Mouse (Mus musculus): ENCODE data around the gene Layn. TPM values are rescaled to one million over a fixed set of nuclear protein-coding genes. Genes with fewer than 3 reads are reported as not detected.

The Layn gene
- polyA plus RNA-seq, 1 experiment: 5.2 TPM

DNA sequence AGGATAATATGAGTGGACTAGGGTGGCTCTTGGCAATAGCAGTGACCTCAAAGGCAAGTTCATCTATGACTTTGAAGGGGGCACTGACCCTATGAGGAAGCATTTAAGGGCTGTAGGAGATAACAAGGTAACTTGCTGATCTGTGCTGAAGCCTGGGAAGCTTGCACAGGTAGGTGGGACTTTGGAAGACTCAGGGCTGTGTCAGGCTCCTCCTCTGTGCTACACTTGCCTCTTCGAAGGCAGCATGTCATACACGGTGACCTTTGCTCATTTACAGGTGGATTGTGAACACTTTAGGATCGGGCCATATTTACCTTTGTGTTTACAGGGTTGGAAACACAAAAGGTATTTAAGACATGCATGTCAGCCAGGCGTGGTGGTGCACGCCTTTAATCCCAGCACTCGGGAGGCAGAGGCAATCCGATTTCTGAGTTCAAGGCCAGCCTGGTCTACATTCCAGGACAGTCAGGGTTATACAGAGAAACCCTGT is 35.4 kb downstream of the Layn start:
- Histone ChIP-seq H3K4me3 (ENCODE audit: insufficient read depth, low read length) (no peak overlapping the region), H3K4me1 (ENCODE audit: control insufficient read depth, insufficient read depth, low read length) (no peaks in the 10 kb centered on the region), H3K27ac (ENCODE audit: insufficient read depth, low read length) (no peak overlapping the region)
- no peak for TF ChIP-seq CTCF (IDR thresholded peaks at IDR 0.05; ENCODE audit: extremely low read depth, insufficient read depth, low read length)
- TF ChIP-seq POLR2A (IDR thresholded peaks at IDR 0.05; ENCODE audit: extremely low read depth, insufficient read depth, low read length): no peak

- no peak overlapping the region for H3K4me3 ChIP-seq (ENCODE audit: insufficient read depth, low read length)
- TF ChIP-seq CTCF (IDR thresholded peaks at IDR 0.05; ENCODE audit: extremely low read depth, insufficient read depth, low read length): no peak
- no peak for TF ChIP-seq POLR2A (IDR thresholded peaks at IDR 0.05; ENCODE audit: extremely low read depth, insufficient read depth, low read length)
- H3K4me1 ChIP-seq (ENCODE audit: control insufficient read depth, insufficient read depth, low read length): no peaks in the 10 kb centered on the region
- no peak overlapping the region for H3K27ac ChIP-seq (ENCODE audit: insufficient read depth, low read length)
Observed at GRCm38 (mm10) chr9:51032785-51033529, 43.9 kb downstream of the Layn start.

DNA sequence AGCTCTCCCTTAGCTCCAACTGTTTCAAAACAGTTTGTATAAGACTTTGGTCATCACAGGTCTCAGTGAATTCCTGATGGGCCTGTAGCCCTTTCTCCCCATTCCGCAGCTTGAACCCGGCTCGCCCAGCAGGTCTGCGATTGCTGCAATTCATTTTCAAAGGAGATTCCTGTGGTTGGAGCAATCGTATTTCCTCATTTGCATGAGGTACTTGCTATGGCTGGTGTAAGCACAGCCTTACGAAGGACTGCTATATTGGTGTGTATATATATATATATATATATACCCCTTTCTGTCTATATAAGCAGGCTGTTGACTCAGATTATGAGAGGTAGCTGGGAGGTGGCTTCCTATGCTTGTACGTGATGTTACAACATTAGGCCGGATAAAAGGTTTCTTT is 44.6 kb downstream of the Layn start:
- Histone ChIP-seq H3K4me1 (ENCODE audit: control insufficient read depth, insufficient read depth, low read length) (no peaks in the 10 kb centered on the region), H3K4me3 (ENCODE audit: insufficient read depth, low read length) (no peak overlapping the region), H3K27ac (ENCODE audit: insufficient read depth, low read length) (no peak overlapping the region)
- TF ChIP-seq CTCF (IDR thresholded peaks at IDR 0.05; ENCODE audit: extremely low read depth, insufficient read depth, low read length) (no peak), POLR2A (IDR thresholded peaks at IDR 0.05; ENCODE audit: extremely low read depth, insufficient read depth, low read length) (no peak)

DNA sequence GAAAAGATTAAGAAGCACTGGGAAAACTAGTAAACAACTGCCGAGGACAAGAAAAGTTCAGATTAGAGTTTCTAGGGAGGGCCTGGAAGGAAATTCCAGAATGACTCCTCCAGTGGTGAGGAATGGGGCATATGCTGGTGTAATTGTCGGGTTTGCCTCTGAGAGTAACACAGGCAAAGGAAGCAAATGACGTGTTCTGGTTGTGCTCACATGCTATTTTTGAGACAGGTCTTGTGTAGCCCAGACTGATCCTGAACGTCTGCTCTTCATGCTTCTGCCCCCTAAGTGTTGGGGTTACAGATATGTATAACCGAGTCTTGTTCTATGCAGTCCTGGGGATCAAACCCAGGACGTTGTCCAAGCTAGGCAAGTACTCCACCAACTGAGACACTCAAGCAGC is 45.3 kb downstream of the Layn start:
- H3K4me3 ChIP-seq (ENCODE audit: insufficient read depth, low read length): no peak overlapping the region
- H3K4me1 ChIP-seq (ENCODE audit: control insufficient read depth, insufficient read depth, low read length): no peaks in the 10 kb centered on the region
- H3K27ac ChIP-seq (ENCODE audit: insufficient read depth, low read length): no peak overlapping the region
- no peak for TF ChIP-seq CTCF (IDR thresholded peaks at IDR 0.05; ENCODE audit: extremely low read depth, insufficient read depth, low read length)
- no peak for TF ChIP-seq POLR2A (IDR thresholded peaks at IDR 0.05; ENCODE audit: extremely low read depth, insufficient read depth, low read length)

GRCm38 (mm10) chr9:51030147-51030546 is 46.7 kb downstream of the Layn start:
- Histone ChIP-seq H3K4me3 (ENCODE audit: insufficient read depth, low read length) (no peak overlapping the region), H3K4me1 (ENCODE audit: control insufficient read depth, insufficient read depth, low read length) (no peaks in the 10 kb centered on the region), H3K27ac (ENCODE audit: insufficient read depth, low read length) (no peak overlapping the region)
- TF ChIP-seq POLR2A (IDR thresholded peaks at IDR 0.05; ENCODE audit: extremely low read depth, insufficient read depth, low read length) (no peak), CTCF (IDR thresholded peaks at IDR 0.05; ENCODE audit: extremely low read depth, insufficient read depth, low read length) (no peak)

DNA sequence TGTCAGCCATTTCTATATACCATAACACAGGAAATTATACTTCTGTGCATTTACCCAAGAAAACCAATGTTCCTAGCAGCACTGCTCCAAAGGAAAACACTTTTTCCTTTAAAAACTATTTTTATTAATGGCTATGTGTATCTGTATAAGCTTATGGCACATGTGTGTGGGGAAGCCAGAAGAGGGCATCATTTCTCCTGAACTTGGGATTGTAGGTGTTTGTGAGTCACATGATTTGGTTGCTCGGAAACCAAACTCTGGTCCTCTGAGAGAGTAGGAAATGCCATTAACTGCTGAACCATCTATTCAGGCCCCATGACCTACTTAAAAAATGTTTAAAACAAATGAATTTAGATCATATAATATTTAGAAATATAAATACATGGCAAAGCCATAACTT is 49.9 kb downstream of the Layn start:
- Histone ChIP-seq H3K27ac (ENCODE audit: insufficient read depth, low read length) (no peak overlapping the region), H3K4me3 (ENCODE audit: insufficient read depth, low read length) (no peak overlapping the region), H3K4me1 (ENCODE audit: control insufficient read depth, insufficient read depth, low read length) (no peaks in the 10 kb centered on the region)
- TF ChIP-seq POLR2A (IDR thresholded peaks at IDR 0.05; ENCODE audit: extremely low read depth, insufficient read depth, low read length) (no peak), CTCF (IDR thresholded peaks at IDR 0.05; ENCODE audit: extremely low read depth, insufficient read depth, low read length) (no peak)

- TF ChIP-seq CTCF (IDR thresholded peaks at IDR 0.05; ENCODE audit: extremely low read depth, insufficient read depth, low read length): no peak
- TF ChIP-seq POLR2A (IDR thresholded peaks at IDR 0.05; ENCODE audit: extremely low read depth, insufficient read depth, low read length): no peak
- Histone ChIP-seq H3K4me1 (ENCODE audit: control insufficient read depth, insufficient read depth, low read length) (no peaks in the 10 kb centered on the region), H3K27ac (ENCODE audit: insufficient read depth, low read length) (no peak overlapping the region), H3K4me3 (ENCODE audit: insufficient read depth, low read length) (no peak overlapping the region)
Observed at GRCm38 (mm10) chr9:51021123-51021795, 55.6 kb downstream of the Layn start.

- Histone ChIP-seq H3K4me3 (ENCODE audit: insufficient read depth, low read length) (no peak overlapping the region), H3K27ac (ENCODE audit: insufficient read depth, low read length) (no peak overlapping the region), H3K4me1 (ENCODE audit: control insufficient read depth, insufficient read depth, low read length) (no peaks in the 10 kb centered on the region)
- no peak for TF ChIP-seq POLR2A (IDR thresholded peaks at IDR 0.05; ENCODE audit: extremely low read depth, insufficient read depth, low read length)
- TF ChIP-seq CTCF (IDR thresholded peaks at IDR 0.05; ENCODE audit: extremely low read depth, insufficient read depth, low read length): no peak
Observed at GRCm38 (mm10) chr9:51020351-51020750, 56.5 kb downstream of the Layn start.

- no peak overlapping the region for H3K4me3 ChIP-seq (ENCODE audit: insufficient read depth, low read length)
- no peak overlapping the region for H3K27ac ChIP-seq (ENCODE audit: insufficient read depth, low read length)
- TF ChIP-seq CTCF (IDR thresholded peaks at IDR 0.05; ENCODE audit: extremely low read depth, insufficient read depth, low read length): no peak
- TF ChIP-seq POLR2A (IDR thresholded peaks at IDR 0.05; ENCODE audit: extremely low read depth, insufficient read depth, low read length): no peak
- H3K4me1 ChIP-seq (ENCODE audit: control insufficient read depth, insufficient read depth, low read length): no peaks in the 10 kb centered on the region
Observed at GRCm38 (mm10) chr9:51019670-51020069, 57.2 kb downstream of the Layn start.

DNA sequence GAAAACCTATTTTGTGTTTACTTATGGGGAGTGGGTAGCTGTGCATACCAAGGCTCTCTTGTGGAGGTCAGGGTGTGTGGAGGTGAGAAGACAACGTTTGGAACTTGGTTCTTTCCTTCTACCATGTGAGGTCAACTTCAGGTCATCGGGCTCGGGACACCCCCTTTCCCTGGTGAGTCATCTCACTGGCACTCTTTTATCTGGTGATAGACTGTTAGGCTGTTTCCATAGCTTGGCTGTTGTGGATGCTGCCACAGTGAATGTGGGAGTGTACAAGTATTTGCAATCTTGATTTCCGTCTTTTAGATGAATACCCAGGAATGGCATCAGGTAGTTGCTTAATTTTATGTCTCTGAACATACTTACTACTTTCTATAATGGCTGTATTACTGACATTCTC is 61.2 kb downstream of the Layn start:
- Histone ChIP-seq H3K27ac (ENCODE audit: insufficient read depth, low read length) (no peak overlapping the region), H3K4me3 (ENCODE audit: insufficient read depth, low read length) (no peak overlapping the region), H3K4me1 (ENCODE audit: control insufficient read depth, insufficient read depth, low read length) (no peaks in the 10 kb centered on the region)
- TF ChIP-seq POLR2A (IDR thresholded peaks at IDR 0.05; ENCODE audit: extremely low read depth, insufficient read depth, low read length) (no peak), CTCF (IDR thresholded peaks at IDR 0.05; ENCODE audit: extremely low read depth, insufficient read depth, low read length) (no peak)

All from cortical plate, adult 2 months (tissue).